Mouse (Mus musculus): Measurements from ENCODE around the gene Cfap157.
A peak's percentile ranks its signal among the peaks of the same experiment; 100 is the strongest.

The Cfap157 gene

DNA sequence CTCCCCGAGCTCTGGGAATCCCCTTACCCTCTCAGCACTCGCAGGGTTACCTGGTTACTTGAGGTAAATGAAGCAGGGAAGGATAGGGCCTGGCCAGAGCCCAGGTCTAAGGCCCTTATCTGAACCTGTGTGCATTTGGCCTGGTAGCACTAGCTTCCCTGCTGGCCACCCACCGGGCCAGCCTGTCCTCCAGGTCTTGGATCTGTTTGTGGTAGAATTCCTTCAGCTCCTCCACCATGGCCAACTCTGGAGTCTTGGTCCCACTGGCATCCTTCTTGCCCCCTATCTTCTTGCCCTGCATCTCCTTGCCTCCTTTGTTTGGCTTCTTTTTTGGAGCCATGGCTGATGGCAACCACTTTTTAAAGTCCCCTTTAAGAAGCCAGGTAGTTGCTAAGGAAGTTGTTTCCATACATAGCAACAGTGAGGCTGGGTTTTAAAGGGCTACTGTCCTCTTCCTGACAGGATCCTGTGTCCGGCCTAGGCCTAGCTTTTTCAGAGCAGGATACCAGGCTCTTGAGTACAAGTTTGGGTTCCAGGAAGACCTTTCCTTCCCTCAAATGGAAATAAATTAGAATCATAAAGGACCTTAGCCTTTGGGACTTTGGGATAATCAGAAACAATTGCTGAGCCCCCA is at the start of gene Cfap157:
Cfap157 (minus strand) TSS at position 381 of the 634 bp plus-strand sequence.
- no peak for DNase-seq

DNA sequence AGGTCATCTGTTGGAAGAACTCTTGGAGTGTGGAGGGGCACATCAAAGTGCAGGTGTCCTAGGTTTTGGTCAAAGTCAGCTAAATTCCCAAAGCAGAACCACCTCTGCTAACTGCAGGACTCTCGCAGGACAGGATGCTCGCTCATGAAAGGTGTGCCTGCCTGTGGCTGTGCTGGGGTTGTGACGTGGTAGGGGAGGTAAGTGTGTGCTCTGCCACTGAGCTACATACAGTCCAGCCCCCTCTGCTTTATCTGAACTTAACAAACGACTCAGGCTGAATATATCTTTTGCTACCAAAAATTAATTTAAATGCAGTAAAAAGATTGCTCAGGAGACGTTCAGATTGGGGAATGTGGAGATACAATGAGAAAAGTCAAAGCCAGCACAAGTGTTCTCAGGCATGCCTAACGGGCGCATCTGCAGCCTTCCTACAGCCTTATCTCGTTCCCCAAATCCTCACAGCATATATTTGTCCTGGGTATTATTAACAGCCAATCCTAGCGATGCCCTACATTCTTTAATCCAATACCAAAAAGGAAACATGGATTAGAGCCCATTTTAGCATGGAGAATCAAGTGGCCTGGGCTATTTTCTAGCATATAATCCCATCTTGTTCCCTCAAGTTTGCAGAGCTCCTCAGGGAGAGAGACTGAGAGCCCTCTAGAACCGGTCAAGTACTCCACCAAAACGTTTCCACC is 44.9 kb upstream of the Cfap157 start:
- DNase-seq: no peak

DNA sequence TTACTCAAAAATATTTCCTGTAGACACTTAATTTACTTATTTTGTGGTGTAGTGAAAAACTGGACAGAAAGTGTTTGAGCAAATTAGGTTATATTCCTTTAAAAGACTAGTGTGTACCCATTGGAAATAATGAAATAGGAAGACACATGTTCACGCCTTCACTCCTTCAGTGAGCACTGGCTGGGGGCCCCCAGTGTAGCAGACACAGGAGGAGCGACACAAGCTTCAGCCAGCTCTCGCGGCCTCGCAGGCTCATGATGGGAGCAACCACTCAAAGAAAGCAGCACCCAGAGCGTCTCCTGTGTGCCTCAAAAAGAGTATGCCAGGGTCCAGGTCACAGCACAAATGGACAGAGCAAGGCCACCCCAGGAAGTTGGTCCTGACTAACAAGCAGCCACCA is 41.6 kb upstream of the Cfap157 start:
- DNase-seq: no peak

DNA sequence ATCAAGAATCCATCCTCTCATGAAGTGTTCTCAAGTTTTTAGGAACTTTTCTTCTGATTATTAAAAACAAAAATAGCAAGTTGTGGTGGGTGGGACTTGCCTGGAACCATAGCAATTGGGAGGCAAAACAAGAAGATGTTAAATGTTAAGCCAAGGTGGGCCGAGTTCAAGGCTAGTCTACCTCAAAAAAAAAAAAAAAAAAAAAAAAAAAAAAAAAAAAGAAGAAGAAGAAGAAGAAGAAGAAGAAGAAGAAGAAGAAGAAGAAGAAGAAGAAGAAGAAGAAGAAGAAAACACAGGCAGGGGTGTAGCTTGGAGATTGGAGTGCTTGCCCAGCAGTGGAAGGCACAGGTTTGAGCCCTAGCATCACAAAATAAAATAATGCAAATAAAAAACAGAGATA is 40.5 kb upstream of the Cfap157 start:
- no peak for DNase-seq

DNA sequence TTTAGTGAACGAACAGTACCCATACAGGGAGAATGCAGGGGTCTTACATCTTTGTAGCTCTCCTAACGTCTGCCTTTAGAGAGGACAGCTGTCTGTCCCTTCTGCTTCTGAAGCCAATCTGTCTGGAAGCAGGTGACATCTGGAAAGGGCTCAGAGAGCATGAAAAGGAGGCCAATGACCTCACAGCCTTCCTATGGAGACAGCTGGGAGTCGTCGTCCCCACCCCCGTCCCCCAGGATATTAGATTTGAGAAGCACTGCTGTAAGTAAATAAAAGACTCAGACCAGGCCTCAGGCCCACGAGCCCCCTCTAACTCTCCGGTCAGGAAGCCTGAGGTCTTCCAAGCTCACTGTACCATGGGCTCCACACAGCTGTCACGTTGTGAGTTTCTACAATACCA is 40.0 kb upstream of the Cfap157 start:
- DNase-seq: no peak

DNA sequence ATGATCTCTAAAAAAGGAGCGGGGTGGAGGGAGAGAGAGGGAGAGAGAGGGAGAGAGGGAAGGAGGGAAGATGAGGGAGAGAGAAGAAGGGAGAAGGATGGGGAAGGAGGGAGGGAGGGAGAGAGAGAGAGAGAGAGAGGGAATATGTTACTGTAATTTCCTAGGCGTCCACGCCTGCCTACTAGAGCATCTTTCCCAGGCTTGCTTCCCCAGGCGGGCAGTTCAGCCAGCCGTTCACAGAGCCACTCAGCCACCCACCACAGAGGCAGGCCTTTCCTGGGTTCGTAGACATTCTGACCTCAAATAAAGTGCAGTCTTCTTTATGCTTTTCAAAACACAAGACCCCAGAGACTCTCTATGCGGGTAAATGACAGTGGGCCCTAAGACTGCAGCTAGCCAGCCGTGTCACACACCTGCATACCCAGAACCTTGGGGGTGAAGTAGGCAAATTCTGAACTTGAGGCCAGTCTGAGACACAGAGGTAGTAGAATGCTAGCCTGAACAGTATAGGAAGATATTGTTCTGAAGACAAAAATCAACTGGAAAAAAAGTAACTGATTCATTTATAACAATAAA is 39.4 kb upstream of the Cfap157 start:
- DNase-seq: no peak

DNA sequence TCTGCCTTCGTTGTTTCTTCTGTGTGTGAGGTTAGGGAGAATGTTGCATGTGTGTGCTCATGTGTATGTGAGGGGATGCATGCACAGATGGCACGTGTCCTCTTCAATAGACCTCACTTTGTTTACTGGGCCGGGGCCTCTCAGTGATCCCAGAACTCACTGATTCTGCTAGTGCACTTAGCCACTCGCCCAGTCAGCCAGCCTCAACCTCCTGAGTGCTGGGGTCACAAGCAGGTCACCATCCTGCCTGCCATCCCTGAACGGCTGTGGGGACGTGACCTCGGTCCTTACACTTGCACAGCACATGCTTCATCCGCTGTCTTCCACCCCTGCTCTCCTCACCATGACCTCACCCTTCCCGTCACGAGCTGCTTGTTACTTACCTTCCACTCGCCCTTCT is 38.9 kb upstream of the Cfap157 start:
- no peak for DNase-seq

DNA sequence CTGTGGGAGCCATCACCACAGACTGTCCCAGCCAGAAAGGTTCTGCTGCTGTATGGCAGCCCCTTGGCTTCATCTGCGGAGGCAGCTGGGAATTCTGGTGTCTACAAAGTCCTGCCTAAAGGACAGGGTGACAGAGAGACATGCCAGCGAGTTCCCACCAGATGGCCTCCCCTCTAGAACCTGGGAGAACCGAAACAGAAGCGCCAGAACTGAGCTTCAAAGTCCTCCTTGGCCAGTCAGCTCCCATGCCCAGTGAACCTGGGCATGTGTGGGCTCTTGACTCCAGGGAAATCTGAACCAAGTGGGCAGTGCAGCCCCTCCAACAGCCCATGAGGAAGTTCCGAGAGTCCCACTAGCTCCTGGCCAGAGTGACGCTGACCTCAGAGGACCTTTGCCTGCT is 38.4 kb upstream of the Cfap157 start:
- DNase-seq: no peak

DNA sequence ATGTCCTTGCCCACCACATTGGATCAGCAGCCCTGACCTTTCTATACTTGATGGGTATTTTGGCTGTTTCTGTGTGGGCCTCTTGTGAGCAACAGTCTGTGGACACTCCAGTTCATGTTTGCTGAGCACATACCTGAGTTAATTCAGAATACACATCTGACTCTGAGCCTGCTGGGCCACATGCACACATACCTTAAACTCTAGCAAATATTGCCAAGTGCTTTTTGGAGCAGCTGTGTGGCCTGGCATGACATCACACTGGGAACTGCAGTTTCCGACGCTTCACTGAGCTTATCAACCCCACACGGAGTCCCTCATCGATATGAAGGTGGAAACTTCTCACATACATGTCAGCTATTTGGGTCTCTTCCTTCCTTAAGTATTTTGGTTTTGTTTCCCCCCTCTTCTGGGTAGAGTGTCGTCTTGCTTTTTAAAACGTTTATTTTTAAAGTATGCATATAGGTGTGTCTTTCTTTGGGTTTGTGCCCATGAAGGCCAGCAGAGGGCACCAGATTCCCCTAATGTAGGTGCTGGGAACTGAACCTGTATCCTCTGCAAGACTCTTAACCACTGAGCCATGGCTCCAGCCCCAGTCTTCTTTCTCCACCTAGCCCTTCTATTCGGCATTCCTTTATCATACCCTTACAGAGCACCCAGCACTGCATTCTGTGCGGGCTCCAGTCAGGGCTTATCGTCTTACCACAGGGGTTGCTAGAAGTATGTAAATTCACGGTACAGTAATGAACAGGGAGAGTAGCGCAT is 37.0 kb upstream of the Cfap157 start:
- DNase-seq: peak; percentile 37

DNA sequence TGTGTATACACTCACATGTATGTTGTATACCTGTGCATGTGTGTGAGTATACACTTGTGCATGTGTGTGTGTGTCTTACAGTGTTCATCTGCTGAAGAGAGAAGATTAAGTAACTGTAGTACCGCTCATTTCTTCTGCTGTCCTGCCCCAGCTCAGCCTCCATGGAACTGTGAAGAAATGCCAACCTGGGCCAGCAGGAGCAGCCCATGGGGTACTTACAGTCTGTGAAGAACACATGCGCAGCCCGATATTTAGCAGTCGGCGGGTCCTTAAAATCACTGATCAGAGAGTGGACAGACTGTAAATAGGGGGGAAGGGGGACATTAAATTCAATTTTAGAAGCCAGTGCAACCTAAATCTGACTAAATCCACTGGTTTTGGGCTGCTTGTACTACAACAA is 34.0 kb upstream of the Cfap157 start:
- no peak for DNase-seq

DNA sequence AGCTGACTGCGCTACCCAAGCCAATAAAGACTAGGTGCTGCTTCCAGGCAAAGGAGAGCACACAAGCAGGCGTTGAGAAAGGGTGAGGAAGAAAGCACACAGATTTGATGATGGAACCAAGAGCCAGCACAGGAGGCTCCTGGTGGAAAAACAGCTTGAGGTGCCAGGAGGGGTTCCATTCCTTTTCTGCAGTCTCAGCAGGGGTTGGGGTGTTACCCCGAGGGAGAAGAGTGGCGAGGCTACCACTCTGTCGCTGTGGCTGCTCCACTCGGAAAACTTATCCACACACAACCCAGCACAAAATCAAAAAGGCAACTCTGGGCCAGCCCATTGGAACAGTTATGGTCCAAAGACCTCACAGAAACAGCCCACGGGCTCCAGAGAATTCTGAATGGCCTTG is 33.4 kb upstream of the Cfap157 start:
- no peak for DNase-seq

DNA sequence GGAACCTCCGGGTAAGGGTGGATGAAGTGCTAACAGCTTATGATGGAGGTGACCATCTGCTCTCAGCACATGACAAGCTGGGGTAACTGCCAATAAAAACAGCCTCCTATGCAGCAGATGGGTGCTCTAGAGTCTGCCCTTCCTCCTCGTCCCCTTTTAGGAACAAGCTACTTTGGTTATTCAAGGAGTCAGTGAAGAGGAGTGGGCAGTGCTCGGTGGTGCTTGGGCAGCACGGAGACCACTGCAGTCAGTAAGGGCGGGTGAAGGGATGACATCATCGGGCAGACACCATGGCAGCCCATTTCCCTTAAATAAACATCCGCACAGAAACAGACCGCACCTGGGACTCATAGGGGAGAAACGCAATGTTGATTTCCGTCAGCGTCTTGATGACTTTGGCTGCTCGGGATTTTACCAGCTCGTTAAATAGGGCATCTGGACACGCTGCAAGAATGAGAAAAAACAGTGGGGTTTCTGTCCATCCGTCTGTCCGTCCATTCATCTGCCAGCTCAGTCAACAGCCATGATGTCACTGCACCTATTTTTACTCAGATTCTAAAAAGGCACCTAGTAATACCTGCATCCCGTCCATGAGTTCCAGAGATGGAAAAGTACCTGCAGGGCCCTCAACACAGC is 32.8 kb upstream of the Cfap157 start:
- DNase-seq: no peak

DNA sequence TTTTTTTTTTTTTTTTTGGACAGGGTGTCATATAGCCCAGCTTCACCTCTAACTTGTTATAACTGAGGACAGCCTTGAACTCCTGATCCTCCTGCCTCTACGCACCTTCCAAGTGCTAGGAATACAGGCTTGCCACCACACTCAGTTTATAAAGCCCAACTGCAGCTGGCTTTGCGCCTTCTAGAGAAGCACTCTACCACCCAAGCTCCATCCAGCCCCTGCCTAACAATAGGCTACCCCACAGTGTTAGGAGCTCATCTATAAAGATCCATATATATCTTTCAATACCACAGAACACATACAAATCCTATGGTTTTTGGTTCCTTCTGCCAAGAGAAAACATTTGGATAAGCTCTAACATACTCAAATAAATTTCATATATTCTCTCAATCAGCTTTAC is 32.3 kb upstream of the Cfap157 start:
- DNase-seq: no peak

DNA sequence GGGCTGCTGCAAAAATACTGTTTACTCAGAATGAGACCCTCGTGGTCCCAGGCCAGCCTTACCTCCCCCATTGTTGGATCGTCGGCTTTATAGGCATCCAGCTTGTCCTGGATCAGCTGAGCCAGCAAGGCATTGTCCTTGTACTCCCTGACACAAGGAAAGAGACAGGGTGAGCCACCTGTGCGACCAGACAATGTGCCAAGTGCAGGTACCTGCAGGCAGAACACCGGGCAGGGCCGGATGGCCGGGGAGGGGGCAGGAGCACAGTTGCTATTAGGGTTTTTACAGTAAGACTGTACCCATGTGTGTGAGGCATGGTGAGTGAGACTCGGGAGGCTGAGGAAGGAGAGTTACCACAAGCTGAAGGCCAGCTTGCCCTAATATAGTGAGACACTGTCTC is 27.7 kb upstream of the Cfap157 start:
- no peak for DNase-seq

DNA sequence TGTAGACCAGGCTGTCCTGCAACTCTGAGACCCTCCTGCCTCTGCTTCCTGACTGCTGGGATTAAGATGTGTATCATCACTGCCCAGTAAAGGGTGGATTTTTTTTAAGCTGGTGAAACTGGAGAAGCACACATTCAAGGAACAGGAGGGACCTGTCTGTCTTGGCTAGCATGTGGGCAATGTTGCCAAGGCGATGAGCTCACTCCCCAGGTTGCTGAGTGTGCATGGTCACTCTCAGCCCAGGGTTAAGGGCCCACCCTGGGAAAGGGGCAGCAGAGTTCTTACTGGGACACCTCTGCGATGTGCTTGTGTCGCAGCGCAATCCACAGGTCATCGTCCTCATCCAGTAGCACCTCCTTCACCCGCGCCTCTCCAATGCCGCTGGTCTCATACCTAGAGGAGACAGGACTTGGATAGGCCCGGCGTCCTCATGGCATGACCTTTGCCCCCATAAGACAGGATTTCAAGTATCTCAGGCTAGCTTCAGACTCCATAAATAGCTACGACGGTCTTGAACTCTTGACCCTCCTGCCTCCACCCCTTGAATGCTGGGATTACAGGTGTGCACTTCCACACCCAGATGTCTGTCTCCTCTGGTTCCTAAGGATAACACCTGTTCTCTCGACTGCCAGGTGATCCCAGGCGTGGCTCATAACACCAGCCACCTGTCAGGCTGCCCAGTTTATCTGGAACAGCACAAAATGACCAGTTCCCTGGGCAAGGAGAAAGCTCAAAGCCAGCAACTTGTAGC is 24.8 kb upstream of the Cfap157 start:
- no peak for DNase-seq

DNA sequence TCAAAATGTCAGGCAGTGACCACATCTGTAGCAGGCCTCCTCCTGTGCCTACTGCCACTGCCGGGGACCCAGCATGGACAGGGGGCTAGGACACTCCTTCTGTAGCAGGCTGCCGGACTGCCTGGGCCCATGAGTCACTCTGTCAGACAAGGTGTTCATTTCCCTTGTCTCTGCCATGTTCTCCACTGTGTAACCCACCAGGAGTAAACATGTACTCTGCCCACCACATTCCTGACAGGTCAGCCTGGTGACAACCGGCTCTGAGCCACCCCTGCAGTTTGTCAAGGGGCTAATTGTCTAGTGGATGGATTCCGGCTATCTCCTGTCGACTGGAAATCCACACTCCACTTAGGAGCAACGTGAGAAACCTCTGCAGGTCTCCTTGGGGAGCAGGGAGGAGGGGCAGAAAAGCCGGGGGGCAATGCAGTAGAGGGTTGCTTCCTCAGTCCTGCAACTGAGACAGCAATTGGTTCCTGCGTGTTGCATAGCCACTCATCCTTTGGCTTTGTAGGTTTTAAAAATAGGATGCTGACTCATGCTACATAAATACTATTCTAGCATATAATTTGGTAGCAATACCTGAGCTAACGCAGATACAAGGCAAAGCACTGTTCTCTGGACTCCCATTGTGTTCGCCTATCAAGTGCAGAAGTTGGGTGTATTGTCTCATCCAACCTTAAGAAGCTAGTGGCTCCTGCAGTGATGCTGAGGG is 14.2 kb upstream of the Cfap157 start:
- no peak for DNase-seq

DNA sequence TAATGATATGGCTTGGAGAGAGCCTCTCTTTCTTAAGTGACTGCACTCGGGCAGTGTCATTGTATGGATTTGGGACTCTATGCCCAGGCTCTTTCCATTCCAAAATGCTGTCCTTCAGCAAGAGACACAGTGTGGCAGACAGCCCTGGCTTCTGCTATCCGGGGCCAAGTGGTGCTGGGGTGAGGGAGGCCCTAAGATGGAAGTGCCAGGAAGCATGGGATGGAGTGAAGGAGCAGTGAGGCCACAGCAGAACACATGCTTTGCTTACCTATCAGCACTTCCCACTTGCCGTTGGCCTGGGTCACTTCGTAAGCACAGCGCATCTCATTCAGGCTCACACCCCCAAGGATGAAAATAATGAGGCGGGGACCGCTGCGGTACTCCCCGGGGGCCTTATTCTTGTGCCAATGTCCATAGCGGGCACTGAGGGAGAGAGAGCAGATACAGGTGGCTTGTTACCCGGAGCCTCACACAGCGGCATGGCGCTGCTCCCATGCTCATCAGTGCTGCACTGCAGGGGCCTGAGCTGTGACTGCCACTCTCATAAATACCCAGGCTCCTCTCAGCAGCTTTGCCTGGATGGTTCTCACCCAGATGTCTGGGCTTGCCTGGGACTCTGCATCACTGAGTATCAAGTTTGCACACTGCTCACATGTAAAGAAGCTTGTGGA is 11.7 kb upstream of the Cfap157 start:
- no peak for DNase-seq

DNA sequence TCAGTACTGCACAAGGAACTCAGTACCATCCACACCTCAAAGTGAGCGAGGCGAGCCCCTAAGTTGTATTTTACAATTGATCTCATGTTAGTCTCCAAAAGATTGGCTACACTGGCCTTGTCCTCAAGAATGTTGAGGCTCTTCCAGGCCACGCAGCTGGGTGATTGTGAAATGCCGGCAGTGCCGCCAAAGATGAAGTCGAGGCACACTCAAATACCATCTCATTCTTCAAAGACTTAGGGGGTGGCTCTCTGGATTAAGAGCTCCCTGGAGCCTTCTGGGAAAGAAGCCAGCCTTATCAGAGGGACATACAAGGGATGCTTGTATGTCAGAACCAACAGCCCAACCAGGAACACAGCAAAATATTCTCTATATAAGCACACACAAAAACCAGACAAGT is 7.1 kb upstream of the Cfap157 start:
- DNase-seq: no peak

DNA sequence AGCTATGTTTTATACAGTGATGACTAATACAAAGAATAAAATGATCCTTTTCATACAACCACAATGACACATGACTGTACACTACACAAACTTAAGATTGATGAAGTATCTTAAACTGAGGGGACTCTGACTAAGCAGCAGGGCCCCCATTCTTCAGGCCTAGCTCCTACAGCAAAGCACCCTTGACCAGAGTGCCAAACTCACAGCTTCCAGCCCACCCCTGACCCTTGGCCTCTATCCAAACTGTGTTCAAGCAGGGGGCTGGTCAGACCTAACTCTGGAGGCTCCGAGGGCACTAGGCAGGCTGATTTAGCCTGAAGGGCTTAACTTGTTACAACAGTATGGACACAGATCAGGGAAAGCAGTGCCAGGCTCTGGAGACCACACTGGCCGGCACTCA is 4.4 kb upstream of the Cfap157 start:
- DNase-seq: no peak

DNA sequence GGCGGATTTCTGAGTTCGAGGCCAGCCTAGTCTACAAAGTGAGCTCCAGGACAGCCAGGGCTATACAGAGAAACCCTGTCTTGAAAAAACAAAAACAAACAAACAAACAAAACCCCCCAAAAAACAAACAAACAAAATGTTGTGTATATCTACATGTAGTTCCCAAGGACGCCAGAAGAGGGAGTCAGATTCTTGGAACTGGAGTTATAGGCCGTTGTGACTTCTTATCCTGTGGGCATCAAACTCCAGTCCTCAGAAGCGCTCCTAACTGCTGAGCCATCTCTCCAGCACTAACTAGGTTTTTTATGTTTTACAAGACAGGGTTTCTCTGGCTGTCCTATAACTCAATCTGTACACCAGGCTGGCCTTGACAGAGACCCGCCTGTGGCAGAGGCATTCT is 2.9 kb upstream of the Cfap157 start:
- DNase-seq: no peak

DNA sequence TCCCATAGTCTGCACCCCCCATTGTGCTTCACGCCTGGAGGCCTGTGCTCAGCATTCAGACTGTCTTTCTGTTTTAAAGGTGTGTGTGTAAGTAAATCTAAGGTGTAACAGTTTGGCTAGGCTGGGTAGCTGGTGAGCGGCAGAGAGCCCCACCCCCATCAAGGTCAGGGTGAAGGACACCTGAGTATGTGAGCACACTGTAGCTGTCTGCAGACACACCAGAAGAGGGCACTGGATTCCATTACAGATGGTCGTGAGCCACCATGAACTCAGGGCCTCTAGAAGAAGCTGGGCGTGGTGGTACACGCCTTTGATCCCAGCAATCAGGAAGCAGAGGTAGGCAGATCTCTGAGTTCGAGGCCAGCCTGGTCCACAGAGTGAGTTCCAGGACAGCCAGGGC is 2.5 kb downstream of the Cfap157 start:
- DNase-seq: no peak

Measured in right cerebral cortex, postnatal 4 days (tissue).